Mouse (Mus musculus) ES-Bruce4 (cell line): ENCODE measurements around the gene Elf2.

Experiments
- CTCF ChIP-seq: IDR thresholded peaks from one replicate; pipeline ENCODE4 v1.8.1; 2011; ENCODE audit warnings: low read depth, low read length
- POLR2A ChIP-seq: IDR thresholded peaks from one replicate; pipeline ENCODE4 v1.8.1; 2011; ENCODE audit warnings: low read length; ENCODE audit not compliant: insufficient read depth

GRCm38 (mm10) chr3:51208633-51209032 is 131.8 kb downstream of the Elf2 start:
- TF ChIP-seq CTCF = no peak
- TF ChIP-seq POLR2A = no peak
